Mouse (Mus musculus) stomach, postnatal 0 days (tissue): ENCODE measurements at regions not wholly inside any gene's neighbourhood (a gene's known extent, or its start where the extent isn't known, plus 50 kb on each side); places are given as distances from the start of the nearest gene placed in this dataset.

ENCODE experiments used
- CTCF ChIP-seq: IDR thresholded peaks from 2 replicates; pipeline ENCODE4 v1.5.1; 2016; ENCODE audit warnings: antibody characterized with exemption, low read depth, mild to moderate bottlenecking, moderate library complexity
- EP300 ChIP-seq: optimal IDR thresholded peaks from 2 replicates; pipeline ENCODE3; 2016; ENCODE audit warnings: antibody characterized with exemption

GRCm38 (mm10) chr5:33517625-33518024 is 83.8 kb upstream of the Nkx1-1 start:
- TF ChIP-seq CTCF (peak; percentile 48), EP300 (no peak)
